Mouse (Mus musculus): ENCODE measurements around the gene Ifitm3.

- TF ChIP-seq CTCF (IDR thresholded peaks at IDR 0.05; ENCODE audit: extremely low read depth, insufficient read depth, insufficient read length, insufficient replicate concordance) (no peak), POLR2A (IDR thresholded peaks at IDR 0.05; ENCODE audit: low read depth, low read length) (no peak)
These were observed 38.8 kb upstream of the Ifitm3 start for GRCm38 (mm10) chr7:141049326-141049725.
